Mouse (Mus musculus): Measurements from ENCODE around the gene Ephb4.

DNA sequence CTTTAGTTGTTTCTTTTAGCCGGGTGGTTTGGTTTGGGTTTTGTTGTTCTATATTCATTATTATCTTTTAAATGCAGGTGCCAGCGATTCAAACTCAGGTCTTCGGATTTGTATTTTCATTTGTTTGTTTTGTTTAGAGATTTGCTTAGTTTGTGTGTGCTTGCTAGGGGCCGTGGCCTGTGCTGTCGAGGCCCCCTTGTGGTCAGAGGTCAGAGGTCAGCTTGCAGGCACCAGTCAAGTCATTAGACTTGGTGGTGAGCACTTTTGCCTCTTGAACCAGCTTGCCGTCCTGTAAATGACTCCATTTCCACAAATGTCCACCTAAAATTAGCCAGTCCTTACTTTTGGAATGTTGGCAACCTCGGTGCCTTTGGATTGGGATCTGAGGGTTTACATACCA lies 8.5 kb downstream of the Ephb4 start:
- no peak for TF ChIP-seq CTCF (IDR thresholded peaks at IDR 0.05; ENCODE audit: low read depth, low read length)
- no peak for TF ChIP-seq POLR2AphosphoS5 (IDR thresholded peaks at IDR 0.05; ENCODE audit: insufficient replicate concordance, low read depth, low read length)

All from G1E (cell line).